Mouse (Mus musculus) lung, adult 2 months (tissue): ENCODE results near the gene S100a2. TPM values are rescaled to one million over a fixed set of nuclear protein-coding genes. Genes with fewer than 3 reads are reported as not detected.

Source experiments
- DNase-seq: peaks from one replicate; pipeline ENCODE4 v3.0.0; 2022
- H3K4me1 ChIP-seq: fragments of 200-500 bp; 2 replicates; pipeline ENCODE4 v1.6.1; 2011; ENCODE audit warnings: low read length; ENCODE audit not compliant: control insufficient read depth, insufficient read depth
- H3K4me3 ChIP-seq: fragments of 200-500 bp; replicated peaks from 2 replicates; pipeline ENCODE3; 2011; ENCODE audit warnings: low read depth, mild to moderate bottlenecking, control low read depth, low read length; ENCODE audit errors: extremely low read depth
- CTCF ChIP-seq: fragments of 200-500 bp; IDR thresholded peaks from 2 replicates; pipeline ENCODE4 v1.5.1; 2011; ENCODE audit warnings: mild to moderate bottlenecking, low read length, control low read depth; ENCODE audit not compliant: insufficient read depth
- POLR2A ChIP-seq: fragments of 200-500 bp; IDR thresholded peaks from 2 replicates; pipeline ENCODE4 v1.6.1; 2011; ENCODE audit warnings: low read depth, mild to moderate bottlenecking, control low read depth, low read length, borderline replicate concordance; ENCODE audit errors: extremely low read depth
- WGBS: fragments of 180-500 bp; shearing (Covaris S2); methylation state at CpG from one replicate; pipeline ENCODE4 v1.1.7; 2018; 5-methylcytosine and 5-hydroxymethylcytosine counted together
- polyA plus RNA-seq: library from polyadenylated mRNA; depleted of rRNA; stranded (reverse); fragments of >200 nt; gene quantifications from 2 replicates; pipeline ENCODE4 v1.2.3, GENCODE M21; 2012

Gene S100a2
- polyA plus RNA-seq, 1 experiment, result not detected

- WGBS, result 51% methylated on average over 6 of the region's 6 CpGs
- H3K4me1 ChIP-seq, result peaks cover 12% of the 10 kb centered on the region
- no peak for TF ChIP-seq POLR2A
- TF ChIP-seq CTCF, result no peak
- DNase-seq, result no peak
- H3K4me3 ChIP-seq, result no peak overlapping the region
Observed at GRCm38 (mm10) chr3:90589390-90589789, 657 bp upstream of the S100a2 start.

- no peak for TF ChIP-seq CTCF
- TF ChIP-seq POLR2A, result no peak
- 83% methylated on average over 1 of the region's 1 CpGs for whole genome bisulfite sequencing
- Histone ChIP-seq H3K4me3 (no peak overlapping the region), H3K4me1 (no peaks in the 10 kb centered on the region)
- DNase-seq, result no peak
Observed at GRCm38 (mm10) chr3:90594466-90594865, 4.4 kb downstream of the S100a2 start.

GRCm38 (mm10) chr3:90595556-90595955 is 5.5 kb downstream of the S100a2 start:
- TF ChIP-seq CTCF, result no peak
- no peak for TF ChIP-seq POLR2A
- no peaks in the 10 kb centered on the region for H3K4me1 ChIP-seq

GRCm38 (mm10) chr3:90596810-90597209 is 6.8 kb downstream of the S100a2 start:
- Histone ChIP-seq H3K4me3 (no peak overlapping the region), H3K4me1 (no peaks in the 10 kb centered on the region)
- TF ChIP-seq POLR2A, result no peak
- no peak for TF ChIP-seq CTCF
- DNase-seq, result no peak
- 89% methylated on average over 6 of the region's 6 CpGs for WGBS

More at GRCm38 (mm10) chr3:90595556-90595955, 5.5 kb downstream of the S100a2 start:
- DNase-seq, result no peak
- no peak overlapping the region for H3K4me3 ChIP-seq
- WGBS, result 67% methylated on average over 5 of the region's 5 CpGs

- WGBS, result 28% methylated on average over 6 of the region's 6 CpGs
- Histone ChIP-seq H3K4me1 (no peaks in the 10 kb centered on the region), H3K4me3 (no peak overlapping the region)
- DNase-seq, result no peak
- TF ChIP-seq POLR2A (no peak), CTCF (no peak)
Observed at GRCm38 (mm10) chr3:90597736-90598135, 7.7 kb downstream of the S100a2 start.

GRCm38 (mm10) chr3:90598212-90598611 is 8.2 kb downstream of the S100a2 start:
- WGBS, result 45% methylated on average over 4 of the region's 4 CpGs
- H3K4me1 ChIP-seq, result no peaks in the 10 kb centered on the region
- H3K4me3 ChIP-seq, result no peak overlapping the region
- TF ChIP-seq CTCF, result no peak
- TF ChIP-seq POLR2A, result no peak
- no peak for DNase-seq

- 64% methylated on average over 3 of the region's 3 CpGs for WGBS
- Histone ChIP-seq H3K4me3 (no peak overlapping the region), H3K4me1 (no peaks in the 10 kb centered on the region)
- DNase-seq, result no peak
- TF ChIP-seq POLR2A (no peak), CTCF (no peak)
Observed at GRCm38 (mm10) chr3:90599401-90599800, 9.4 kb downstream of the S100a2 start.

- 90% methylated on average over 6 of the region's 6 CpGs for WGBS
- no peak for TF ChIP-seq POLR2A
- H3K4me1 ChIP-seq, result peaks cover 2% of the 10 kb centered on the region; the same call in 1 of the 2 replicates
- H3K4me3 ChIP-seq, result no peak overlapping the region
- DNase-seq, result no peak
Observed at GRCm38 (mm10) chr3:90600036-90600435, 10.0 kb downstream of the S100a2 start.

GRCm38 (mm10) chr3:90600458-90601195 is 10.6 kb downstream of the S100a2 start:
- Histone ChIP-seq H3K4me1 (peaks cover 2% of the 10 kb centered on the region; the same call in 1 of the 2 replicates), H3K4me3 (no peak overlapping the region)
- no peak for DNase-seq
- TF ChIP-seq CTCF, result no peak
- TF ChIP-seq POLR2A, result no peak
- WGBS, result 68% methylated on average over 8 of the region's 8 CpGs

- Histone ChIP-seq H3K4me3 (no peak within 1 kb of the TSS), H3K4me1 (peaks cover 2% of the 10 kb centered on the region; the same call in 1 of the 2 replicates)
- DNase-seq, result no peak
- WGBS, result 76% methylated on average over 11 of the region's 11 CpGs
- no peak for TF ChIP-seq POLR2A
- TF ChIP-seq CTCF, result no peak
Observed at GRCm38 (mm10) chr3:90601486-90602110, 11.6 kb downstream of the S100a2 start, which contains the start of gene Gm42674. TSS of gene Gm42674 (plus strand) at chr3:90601904.
